Mouse (Mus musculus) adrenal gland, postnatal 4 days (tissue): ENCODE data around the gene Tmem236. TPM values are rescaled to one million over a fixed set of nuclear protein-coding genes. Genes with fewer than 3 reads are reported as not detected.

Source experiments
- DNase-seq, 2 experiments: peaks; one replicate each; pipeline ENCODE4 v3.0.0; 2021 to 2022; ENCODE audit warnings: low spot score in 2 of 2, mixed read lengths in 2 of 2
- long read RNA-seq, 2 experiments: library from polyadenylated mRNA; stranded (forward); transcript quantifications; one replicate each; pipeline ENCODE4 v2.0.0; 2021
- total RNA-seq, 2 experiments: library from RNA; stranded (reverse); gene quantifications; 2 replicates each; pipeline ENCODE4 v1.2.3; 2021

Tmem236 gene
- under 1 TPM; 0.17 TPM for total RNA-seq
- long read RNA-seq, experiment 1 = 0 reads
- long read RNA-seq, experiment 2 = 0 reads

GRCm38 (mm10) chr2:14174334-14174733, at the start of gene Tmem236:
Gene Tmem236, plus strand, starts transcription at chr2:14174523.
- no peak for DNase-seq

- DNase-seq = no peak
These were observed 47.9 kb upstream of the Tmem236 start for GRCm38 (mm10) chr2:14126387-14126786.

GRCm38 (mm10) chr2:14127629-14128028, 46.7 kb upstream of the Tmem236 start:
- DNase-seq = no peak

- no peak for DNase-seq
These were observed 43.5 kb upstream of the Tmem236 start for GRCm38 (mm10) chr2:14130641-14131339.

GRCm38 (mm10) chr2:14132468-14133326, 41.6 kb upstream of the Tmem236 start:
- DNase-seq = no peak

GRCm38 (mm10) chr2:14136906-14137305, 37.4 kb upstream of the Tmem236 start:
- no peak for DNase-seq

- DNase-seq = no peak
These were observed 34.7 kb upstream of the Tmem236 start for GRCm38 (mm10) chr2:14139590-14139989.

GRCm38 (mm10) chr2:14140044-14140443, 34.3 kb upstream of the Tmem236 start:
- no peak for DNase-seq

- DNase-seq = no peak
These were observed 29.0 kb upstream of the Tmem236 start for GRCm38 (mm10) chr2:14145311-14145710.

GRCm38 (mm10) chr2:14146913-14147312, 27.4 kb upstream of the Tmem236 start:
- DNase-seq = no peak

GRCm38 (mm10) chr2:14150829-14151228, 23.5 kb upstream of the Tmem236 start:
- DNase-seq = no peak

- DNase-seq = no peak
These were observed 22.5 kb upstream of the Tmem236 start for GRCm38 (mm10) chr2:14151854-14152253.

GRCm38 (mm10) chr2:14159047-14159446, 15.3 kb upstream of the Tmem236 start:
- DNase-seq = no peak

- no peak for DNase-seq
These were observed 14.6 kb upstream of the Tmem236 start for GRCm38 (mm10) chr2:14159756-14160155.

- DNase-seq = no peak
These were observed 9.8 kb upstream of the Tmem236 start for GRCm38 (mm10) chr2:14164459-14165030.

GRCm38 (mm10) chr2:14165066-14165465, 9.3 kb upstream of the Tmem236 start:
- DNase-seq = no peak

GRCm38 (mm10) chr2:14165618-14166344, 8.5 kb upstream of the Tmem236 start:
- no peak for DNase-seq

- no peak for DNase-seq
These were observed 6.6 kb upstream of the Tmem236 start for GRCm38 (mm10) chr2:14167721-14168120.

- DNase-seq = no peak
These were observed 2.3 kb downstream of the Tmem236 start for GRCm38 (mm10) chr2:14176460-14177193.

GRCm38 (mm10) chr2:14184375-14184774, 10.1 kb downstream of the Tmem236 start:
- DNase-seq = no peak

- DNase-seq = no peak
These were observed 16.4 kb downstream of the Tmem236 start for GRCm38 (mm10) chr2:14190684-14191083.
